ENCODE assay signal across 13 mouse cellular contexts in the genomic region with DNA sequence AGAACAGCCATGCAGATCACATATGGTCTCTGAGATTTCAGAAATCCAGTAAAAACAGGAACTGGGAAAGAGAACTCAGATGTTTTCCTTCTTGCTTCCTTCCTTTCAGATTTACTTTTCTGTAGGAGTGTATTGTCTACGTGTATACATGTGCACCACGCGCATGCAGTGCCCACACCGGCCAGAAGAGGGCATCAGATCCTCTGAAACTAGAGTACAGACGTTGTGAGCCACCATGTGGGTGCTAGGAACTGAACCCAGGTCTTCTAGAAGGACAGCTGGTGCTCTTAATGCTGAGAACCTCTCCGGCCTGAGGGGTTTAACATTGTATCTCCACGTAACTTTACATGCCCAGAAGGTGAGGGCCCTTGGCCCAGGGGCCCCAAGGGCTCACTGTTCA. TPM values are rescaled to one million over a fixed set of nuclear protein-coding genes. Genes with fewer than 3 reads are reported as not detected.
DNase-seq lines count a peak whose midpoint lies in the region; ATAC-seq and TF ChIP-seq lines count a peak whose summit lies in the region.
"Had no signal": no experiment of that assay in that cellular context is flagged by ENCODE, and none has a peak within 500 bp of the region (broad histone marks: within the 10 kb centered on the region; RNA-seq: fewer than 3 reads in every experiment).

No protein-coding gene starts in this region.

- H3K9me3 ChIP-seq in MEL (replicated peaks; ENCODE audit: insufficient read depth, low read length), result no peaks in the 10 kb centered on the region
- peaks cover 5% of the 10 kb centered on the region; the same call in 1 of the 2 replicates for H3K9me3 ChIP-seq in liver, postnatal 0 days (ENCODE audit: low read length)
- peaks cover 6% of the 10 kb centered on the region; the same call in 1 of the 2 replicates for H3K9me3 ChIP-seq in forebrain, embryonic 16.5 days (ENCODE audit: control insufficient read depth, low read length)

- H3K79me2 ChIP-seq in MEL (ENCODE audit: control insufficient read depth, insufficient read depth, low read length, poor library complexity), result peaks cover 22% of the 10 kb centered on the region

- H3K4me2 ChIP-seq in liver, postnatal 0 days (ENCODE audit: low read depth, low read length), result no peak overlapping the region
- no peak overlapping the region for H3K4me2 ChIP-seq in forebrain, embryonic 16.5 days (ENCODE audit: low read length)
- H3K4me2 ChIP-seq: liver, embryonic 13.5 days; midbrain, embryonic 12.5 days; neural tube, embryonic 13.5 days had no signal

- no peak overlapping the region for H3K9ac ChIP-seq in MEL (ENCODE audit: control insufficient read depth, low read depth, low read length, poor library complexity, severe bottlenecking)
- no peak overlapping the region for H3K9ac ChIP-seq in liver, postnatal 0 days (replicated peaks)
- H3K9ac ChIP-seq in forebrain, embryonic 16.5 days (replicated peaks; ENCODE audit: low read depth, low read length), result no peak overlapping the region
- H3K9ac ChIP-seq: liver, embryonic 13.5 days; midbrain, embryonic 12.5 days; neural tube, embryonic 13.5 days had no signal

- no peaks in the 10 kb centered on the region for H3K4me1 ChIP-seq in cerebellum, adult 2 months (ENCODE audit: control insufficient read depth, insufficient read depth, low read length)
- no peaks in the 10 kb centered on the region for H3K4me1 ChIP-seq in MEL (ENCODE audit: control insufficient read depth in 1 of 2, insufficient read depth in 2 of 2, low read length in 2 of 2)
- no peaks in the 10 kb centered on the region for H3K4me1 ChIP-seq in liver, postnatal 0 days (ENCODE audit: insufficient read depth)
- H3K4me1 ChIP-seq in forebrain, embryonic 16.5 days (replicated peaks; ENCODE audit: control insufficient read depth, insufficient read depth, low read length), result no peaks in the 10 kb centered on the region
- H3K4me1 ChIP-seq: liver, embryonic 13.5 days; midbrain, embryonic 12.5 days; neural tube, embryonic 13.5 days had no signal

- no peak for TF ChIP-seq POLR2A in cerebellum, adult 2 months (IDR thresholded peaks at IDR 0.05; ENCODE audit: borderline replicate concordance, insufficient read depth, low read length)
- no peak for TF ChIP-seq POLR2A in MEL (IDR thresholded peaks at IDR 0.05; ENCODE audit: control insufficient read depth in 1 of 2, insufficient read depth in 1 of 2, low read depth in 1 of 2, low read length in 2 of 2, poor library complexity in 1 of 2)

- WGBS in cerebellum, adult 2 months, result 95% methylated on average over 7 of the region's 7 CpGs
- WGBS in liver, postnatal 0 days (ENCODE audit: insufficient replicate concordance), result 85% methylated on average over 7 of the region's 7 CpGs
- WGBS in forebrain, embryonic 16.5 days, result 98% methylated on average over 7 of the region's 7 CpGs

- TF ChIP-seq RAD21 in MEL (IDR thresholded peaks at IDR 0.05; ENCODE audit: low read depth, low read length), result no peak

- ATAC-seq in liver, postnatal 0 days, result no peak
- no peak for ATAC-seq in forebrain, embryonic 16.5 days

- H3K27ac ChIP-seq in cerebellum, adult 2 months (ENCODE audit: insufficient read depth, low read length), result no peak overlapping the region
- no peak overlapping the region for H3K27ac ChIP-seq in left cerebral cortex, adult 2 months
- no peak overlapping the region for H3K27ac ChIP-seq in MEL (ENCODE audit: control insufficient read depth, low read depth, low read length)
- no peak overlapping the region for H3K27ac ChIP-seq in liver, postnatal 0 days (ENCODE audit: low read depth)
- H3K27ac ChIP-seq in forebrain, embryonic 16.5 days (ENCODE audit: low read length), result no peak overlapping the region
- H3K27ac ChIP-seq: liver, embryonic 13.5 days; midbrain, embryonic 12.5 days; neural tube, embryonic 13.5 days had no signal

- DNase-seq in cerebellum, adult 2 months, result no peak
- DNase-seq in cerebellum, adult 11-12 months, result no peak
- no peak for DNase-seq in left cerebral cortex, adult 2 months (ENCODE audit: extremely low spot score in 1 of 2, low spot score in 2 of 2)
- no peak for DNase-seq in left cerebral cortex, postnatal 4 days
- DNase-seq in MEL (ENCODE audit: low read depth, low spot score), result no peak
- no peak for DNase-seq in liver, postnatal 0 days
- DNase-seq in left cerebral cortex, adult 11 months (ENCODE audit: low spot score), result no peak
- DNase-seq: layer of hippocampus, adult 9-11 months; liver, embryonic 13.5 days had no signal

- peaks cover 0 to 36% of the 10 kb centered on the region in 2 experiments; a peak in 2 of 4 replicates for H3K36me3 ChIP-seq in MEL (ENCODE audit: control insufficient read depth in 1 of 2, insufficient read depth in 2 of 2, low read length in 2 of 2)
- peaks cover 57% of the 10 kb centered on the region for H3K36me3 ChIP-seq in liver, postnatal 0 days (replicated peaks; ENCODE audit: insufficient read depth, low read length)
- peaks cover 36% of the 10 kb centered on the region for H3K36me3 ChIP-seq in forebrain, embryonic 16.5 days (ENCODE audit: control insufficient read depth, insufficient read depth)

- no peaks in the 10 kb centered on the region for H3K27me3 ChIP-seq in cerebellum, adult 2 months (ENCODE audit: control insufficient read depth, insufficient read depth, low read length)
- no peaks in the 10 kb centered on the region for H3K27me3 ChIP-seq in MEL (ENCODE audit: control insufficient read depth in 1 of 2, insufficient read depth in 2 of 2, low read length in 2 of 2)
- no peaks in the 10 kb centered on the region for H3K27me3 ChIP-seq in liver, postnatal 0 days (ENCODE audit: insufficient read depth, low read length)
- H3K27me3 ChIP-seq in forebrain, embryonic 16.5 days (replicated peaks; ENCODE audit: control insufficient read depth, insufficient read depth, low read length), result no peaks in the 10 kb centered on the region
- H3K27me3 ChIP-seq: liver, embryonic 13.5 days; midbrain, embryonic 12.5 days; neural tube, embryonic 13.5 days had no signal

- peak; percentile 15; the same call in 1 of the 2 replicates for TF ChIP-seq CTCF in cerebellum, adult 2 months (IDR thresholded peaks at IDR 0.05; ENCODE audit: borderline replicate concordance, insufficient read depth, low read depth, low read length)
- TF ChIP-seq CTCF in left cerebral cortex, adult 2 months (IDR thresholded peaks at IDR 0.05), result peak; percentile 19
- TF ChIP-seq CTCF in MEL (IDR thresholded peaks at IDR 0.05 in 2 of 3, conservative IDR thresholded peaks at IDR 0.05 in 1 of 3; ENCODE audit: control insufficient read depth in 1 of 3, insufficient read depth in 1 of 3, low read depth in 2 of 3, low read length in 3 of 3, poor library complexity in 1 of 3, severe bottlenecking in 1 of 3), result peak; percentile 18 to 50 (median 42)
- TF ChIP-seq CTCF in liver, postnatal 0 days (IDR thresholded peaks at IDR 0.05; ENCODE audit: low read depth), result peak; percentile 52

- H3K4me3 ChIP-seq in cerebellum, adult 2 months (replicated peaks; ENCODE audit: insufficient read depth, low read depth, low read length), result no peak overlapping the region
- H3K4me3 ChIP-seq in left cerebral cortex, adult 2 months, result no peak overlapping the region
- no peak overlapping the region for H3K4me3 ChIP-seq in MEL (ENCODE audit: control insufficient read depth in 1 of 2, insufficient read depth in 1 of 2, low read depth in 2 of 2, low read length in 2 of 2)
- H3K4me3 ChIP-seq in liver, postnatal 0 days (ENCODE audit: low read depth, low read length), result no peak overlapping the region
- no peak overlapping the region for H3K4me3 ChIP-seq in forebrain, embryonic 16.5 days (replicated peaks; ENCODE audit: low read length)
- H3K4me3 ChIP-seq: liver, embryonic 13.5 days; midbrain, embryonic 12.5 days; neural tube, embryonic 13.5 days had no signal

- no peak for TF ChIP-seq EP300 in MEL (IDR thresholded peaks at IDR 0.05; ENCODE audit: low read depth in 1 of 2, low read length in 2 of 2)
- TF ChIP-seq EP300 in liver, postnatal 0 days (IDR thresholded peaks at IDR 0.05; ENCODE audit: low read depth), result no peak

- intact Hi-C loops in left cerebral cortex, adult 2 months (cut with DNase I), result no loop called here
- intact Hi-C loops in left cerebral cortex, postnatal 4 days (cut with DNase I), result no loop called here

RNA-seq across cellular contexts. Expression of a gene that starts 9.0 kb away (rescaled TPM):
- polyA plus RNA-seq in cerebellum, adult 2 months (2012; rRNA removed), result 121 TPM in 2 replicates
- total RNA-seq in left cerebral cortex, adult 2 months (2021), result 10 to 100 TPM; 80.1 to 80.9 TPM
- 10 to 100 TPM; 70.9 to 72.6 TPM for total RNA-seq in left cerebral cortex, postnatal 4 days (2021)
- 49.3 and 50.6 TPM in 2 replicates for total RNA-seq in MEL (2012; rRNA removed)
- polyA plus RNA-seq in MEL (2012; ENCODE audit: insufficient read depth in 1 of 2, insufficient read length in 2 of 2, low read depth in 1 of 2, low replicate concordance in 2 of 2, missing spikeins in 1 of 2), result 100 to 1,000 TPM in 1 of 2 experiments, not detected in 1; 155 TPM
- polyA plus RNA-seq in liver, postnatal 0 days (2015; fragmentation: Nextera tagmentation; extraction: Ambion mirVana), result 86.8 and 90.7 TPM in 2 replicates
- 155 and 159 TPM in 2 replicates for polyA plus RNA-seq in forebrain, embryonic 16.5 days (2015; fragmentation: Nextera tagmentation; extraction: Ambion mirVana)

RNA-seq across cellular contexts. Expression of a gene that starts 18.9 kb away (rescaled TPM):
- 0.36 and 0.78 TPM in 2 replicates for polyA plus RNA-seq in cerebellum, adult 2 months (2012; rRNA removed)
- 1 to 10 TPM; 1.1 to 1.2 TPM for total RNA-seq in left cerebral cortex, adult 2 months (2021)
- 1 to 10 TPM; 3.0 to 5.1 TPM for total RNA-seq in left cerebral cortex, postnatal 4 days (2021)
- 15.7 and 17.6 TPM in 2 replicates for total RNA-seq in MEL (2012; rRNA removed)
- polyA plus RNA-seq in MEL (2012; ENCODE audit: insufficient read depth in 1 of 2, insufficient read length in 2 of 2, low read depth in 1 of 2, low replicate concordance in 2 of 2, missing spikeins in 1 of 2), result 10 to 100 TPM in 1 of 2 experiments, not detected in 1; 19.6 TPM
- polyA plus RNA-seq in liver, postnatal 0 days (2015; fragmentation: Nextera tagmentation; extraction: Ambion mirVana), result 70.1 and 72.9 TPM in 2 replicates
- polyA plus RNA-seq in forebrain, embryonic 16.5 days (2015; fragmentation: Nextera tagmentation; extraction: Ambion mirVana), result 14.0 and 16.3 TPM in 2 replicates
- total RNA-seq: gastrocnemius, adult 8-10 months had no signal

RNA-seq across cellular contexts. Expression of a gene that starts 42.8 kb away (rescaled TPM):
- polyA plus RNA-seq in cerebellum, adult 2 months (2012; rRNA removed), result 66.4 and 67.7 TPM in 2 replicates
- 100 to 1,000 TPM; 131 to 133 TPM for total RNA-seq in left cerebral cortex, adult 2 months (2021)
- total RNA-seq in left cerebral cortex, postnatal 4 days (2021), result 100 to 1,000 TPM; 132 to 135 TPM
- total RNA-seq in MEL (2012; rRNA removed), result 53.0 and 59.6 TPM in 2 replicates
- polyA plus RNA-seq in MEL (2012; ENCODE audit: insufficient read depth in 1 of 2, insufficient read length in 2 of 2, low read depth in 1 of 2, low replicate concordance in 2 of 2, missing spikeins in 1 of 2), result 10 to 100 TPM in 1 of 2 experiments, not detected in 1; 55.6 TPM
- 30.0 and 30.3 TPM in 2 replicates for polyA plus RNA-seq in liver, postnatal 0 days (2015; fragmentation: Nextera tagmentation; extraction: Ambion mirVana)
- 128 and 135 TPM in 2 replicates for polyA plus RNA-seq in forebrain, embryonic 16.5 days (2015; fragmentation: Nextera tagmentation; extraction: Ambion mirVana)

RNA-seq across cellular contexts. Expression of a gene that starts 52.7 kb away (rescaled TPM):
- polyA plus RNA-seq in cerebellum, adult 2 months (2012; rRNA removed), result 63.4 and 63.6 TPM in 2 replicates
- 10 to 100 TPM; 33.2 to 34.9 TPM for total RNA-seq in left cerebral cortex, adult 2 months (2021)
- total RNA-seq in left cerebral cortex, postnatal 4 days (2021), result 1 to 10 TPM; 6.3 TPM
- total RNA-seq in MEL (2012; rRNA removed), result 18.3 and 19.3 TPM in 2 replicates
- 10 to 100 TPM in 1 of 2 experiments, not detected in 1; 26.2 TPM for polyA plus RNA-seq in MEL (2012; ENCODE audit: insufficient read depth in 1 of 2, insufficient read length in 2 of 2, low read depth in 1 of 2, low replicate concordance in 2 of 2, missing spikeins in 1 of 2)
- 34.8 and 35.2 TPM in 2 replicates for polyA plus RNA-seq in liver, postnatal 0 days (2015; fragmentation: Nextera tagmentation; extraction: Ambion mirVana)
- polyA plus RNA-seq in forebrain, embryonic 16.5 days (2015; fragmentation: Nextera tagmentation; extraction: Ambion mirVana), result 12.0 and 13.0 TPM in 2 replicates
